Mouse (Mus musculus): ENCODE results near the gene Tmed8.
A peak's percentile ranks its signal among the peaks of the same experiment; 100 is the strongest.
"Not testable (repeated sequence)": the region's sequence is repeated elsewhere in the genome, so short reads cannot be mapped to it uniquely, and the experiment has no call there.

Tmed8 gene

GRCm38 (mm10) chr12:87199973-87200586 is at the start of gene Tmed8:
TSS of gene Tmed8 (minus strand) at chr12:87200454.
- DNase-seq = peak; percentile 84 to 91

GRCm38 (mm10) chr12:87238632-87239031 is 38.4 kb upstream of the Tmed8 start, which contains the start of gene Noxred1:
TSS of gene Noxred1 (minus strand) at chr12:87238732.
- DNase-seq = no peak

DNA sequence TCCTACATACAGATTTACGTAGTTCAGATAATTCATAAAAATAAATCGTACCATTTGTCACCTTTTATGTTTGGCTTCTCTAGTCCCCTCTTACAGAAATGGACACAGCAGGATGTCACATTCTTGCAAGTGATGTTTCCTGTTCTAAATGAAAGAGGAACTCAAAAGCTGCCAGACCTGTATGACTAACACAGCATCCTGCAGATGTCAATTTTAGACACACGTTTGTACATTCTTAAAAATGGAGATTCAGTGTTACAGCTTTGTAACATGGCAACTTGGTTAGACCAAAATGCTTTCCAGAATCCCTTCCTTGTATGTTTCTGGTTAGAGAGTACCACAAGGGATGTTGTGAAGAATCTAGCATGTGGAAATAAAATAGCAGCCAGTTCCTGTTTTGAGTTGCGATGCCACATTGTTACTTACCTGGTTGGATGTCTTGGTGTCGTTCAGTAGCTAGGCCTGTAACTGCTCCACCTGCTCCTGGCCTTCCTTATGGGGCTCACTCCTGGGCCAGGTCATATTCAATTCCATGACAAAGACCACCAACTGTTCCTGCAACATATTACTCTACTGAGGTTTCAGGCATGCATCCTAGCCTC is 36.7 kb upstream of the Tmed8 start:
- no peak for DNase-seq

DNA sequence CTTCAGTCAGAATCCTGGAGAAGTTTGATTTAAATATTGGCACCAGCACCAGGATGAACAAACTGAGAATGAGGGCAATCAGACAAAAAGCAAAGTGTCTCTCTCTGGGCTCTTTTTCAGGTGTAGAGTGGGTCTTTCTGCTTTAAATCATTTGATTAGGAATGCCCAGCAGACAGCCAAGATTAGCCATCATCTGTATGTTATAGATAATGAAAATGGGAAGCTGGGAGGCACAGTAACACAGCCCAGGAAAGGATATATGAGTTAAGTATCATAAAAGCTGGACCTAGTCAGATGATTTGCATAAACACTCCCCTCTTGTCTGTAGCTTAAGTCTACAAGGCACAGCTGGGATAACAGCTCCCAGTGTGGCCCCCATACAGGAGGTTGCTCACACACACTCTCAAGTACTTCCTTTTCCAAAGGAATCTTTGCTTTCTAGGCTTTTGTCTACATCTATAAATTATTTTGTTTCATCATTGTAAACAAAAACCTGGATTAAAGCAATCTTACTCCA is 30.2 kb upstream of the Tmed8 start:
- no peak for DNase-seq

DNA sequence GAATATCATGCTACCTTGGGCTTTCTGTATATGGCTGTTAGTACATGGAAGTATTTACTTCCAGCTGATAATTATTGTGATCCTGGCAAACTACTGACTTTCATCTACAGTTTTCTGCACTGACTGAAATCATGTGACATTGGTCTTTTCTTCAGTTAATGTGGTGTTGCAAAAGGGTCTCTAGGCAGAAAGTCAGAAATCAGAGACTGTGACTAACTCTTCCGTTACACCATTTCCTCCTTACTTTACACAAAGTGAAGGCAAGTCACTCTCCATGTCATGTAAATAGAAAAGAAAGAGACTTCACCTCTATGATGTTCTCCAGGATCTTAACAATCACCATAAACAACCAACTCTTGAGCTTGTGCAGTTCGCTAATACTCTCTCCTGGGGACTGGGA is 29.4 kb upstream of the Tmed8 start:
- DNase-seq = no peak

DNA sequence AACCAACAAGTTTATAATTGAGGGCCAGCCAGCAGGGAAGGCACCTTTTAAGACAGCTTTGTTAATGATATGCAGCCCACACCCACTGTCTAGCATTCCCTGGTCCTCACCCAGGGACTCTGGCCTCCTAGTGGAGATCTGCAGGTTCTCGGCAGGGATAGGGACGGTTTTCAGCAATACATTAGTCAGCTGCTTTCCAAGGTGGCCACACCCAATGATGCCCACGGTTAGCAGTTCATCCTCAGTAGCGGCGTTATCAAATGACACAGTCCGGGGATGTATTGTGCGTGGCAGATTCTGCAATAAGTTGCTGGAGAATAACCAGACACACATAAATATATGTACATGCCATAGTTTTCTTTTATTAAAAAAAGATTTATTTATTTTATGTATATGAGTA is 26.5 kb upstream of the Tmed8 start:
- DNase-seq = no peak

DNA sequence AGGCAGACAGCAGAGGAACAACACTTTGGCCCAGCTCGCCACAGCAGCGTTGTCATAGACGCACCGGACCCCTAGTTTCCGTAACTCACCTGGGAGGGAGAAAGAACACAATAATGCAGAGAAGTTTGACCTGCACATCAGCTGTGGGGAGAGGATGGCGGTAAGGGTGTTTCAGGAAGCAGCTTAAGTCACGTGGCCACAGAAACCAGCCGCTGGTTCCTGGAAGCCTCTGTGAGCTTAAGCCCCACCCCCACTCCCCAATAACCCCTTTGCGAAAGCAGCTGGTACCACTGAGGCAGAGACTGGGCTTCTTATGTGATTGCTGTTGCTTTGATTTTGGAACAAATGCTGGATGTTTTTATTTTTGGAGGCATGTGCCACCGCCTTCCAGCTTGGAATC is 24.7 kb upstream of the Tmed8 start:
- DNase-seq = no peak

DNA sequence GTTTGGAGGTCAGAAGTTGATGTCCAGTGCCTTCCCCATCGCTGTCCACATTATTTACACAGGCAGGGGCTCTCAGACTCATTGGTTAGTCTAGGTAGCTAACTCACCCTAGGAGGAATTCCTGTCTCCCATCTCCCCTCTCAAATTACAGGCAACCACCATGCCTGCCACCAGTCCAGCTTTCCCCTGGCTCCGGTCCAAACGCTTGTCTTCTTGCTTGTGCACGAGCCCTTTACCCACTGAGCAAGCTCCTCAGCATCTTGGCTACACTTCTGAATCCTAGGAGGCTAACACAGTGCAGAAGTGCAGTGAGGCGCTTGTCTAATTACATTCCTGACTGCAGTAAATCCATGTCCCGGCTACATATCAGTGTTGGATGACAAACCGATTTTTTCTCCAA is 19.1 kb upstream of the Tmed8 start:
- peak; percentile 31 to 39 for DNase-seq

DNA sequence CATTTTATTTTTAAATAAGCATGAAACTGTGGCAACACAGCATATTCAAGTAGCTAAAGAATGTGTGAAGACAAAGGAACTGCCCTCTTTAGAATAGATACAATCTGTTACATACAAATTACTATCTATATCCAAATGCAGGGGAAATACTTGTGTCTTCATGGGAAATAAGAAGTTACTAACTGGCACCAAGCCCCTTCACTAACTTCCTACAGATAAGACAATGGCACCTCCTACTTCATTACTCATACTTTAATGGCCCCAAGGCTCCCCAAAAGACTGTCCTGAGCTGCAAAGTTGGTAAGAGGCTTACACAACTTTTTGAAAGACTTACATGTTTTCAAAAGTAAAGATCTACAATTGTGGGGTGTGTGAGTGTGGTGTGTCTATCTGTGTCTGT is 17.3 kb upstream of the Tmed8 start:
- no peak for DNase-seq

- DNase-seq = no peak
These were observed 15.8 kb upstream of the Tmed8 start for GRCm38 (mm10) chr12:87216053-87216452.

GRCm38 (mm10) chr12:87212844-87213606 is 12.8 kb upstream of the Tmed8 start:
- DNase-seq = no peak

DNA sequence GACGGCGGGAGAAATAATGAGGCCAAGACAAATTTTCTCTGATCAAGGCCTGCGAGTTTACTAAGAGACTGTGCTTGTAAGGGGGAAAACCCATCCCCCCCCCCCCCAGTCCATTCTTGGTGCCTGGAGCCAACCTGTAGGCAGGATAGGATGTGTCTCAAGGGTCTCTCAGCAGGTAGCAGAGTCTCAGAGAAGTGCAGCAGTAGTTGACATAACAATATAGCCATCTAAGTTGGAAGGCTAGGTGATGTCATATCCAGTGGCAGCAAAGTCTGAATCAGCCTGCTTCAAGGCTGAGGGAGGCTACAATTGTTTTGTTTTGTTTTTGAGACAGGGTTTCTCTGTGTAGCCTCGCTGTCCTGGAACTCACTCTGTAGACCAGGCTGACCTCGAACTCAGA is 5.5 kb upstream of the Tmed8 start:
- not testable (repeated sequence) for DNase-seq

DNA sequence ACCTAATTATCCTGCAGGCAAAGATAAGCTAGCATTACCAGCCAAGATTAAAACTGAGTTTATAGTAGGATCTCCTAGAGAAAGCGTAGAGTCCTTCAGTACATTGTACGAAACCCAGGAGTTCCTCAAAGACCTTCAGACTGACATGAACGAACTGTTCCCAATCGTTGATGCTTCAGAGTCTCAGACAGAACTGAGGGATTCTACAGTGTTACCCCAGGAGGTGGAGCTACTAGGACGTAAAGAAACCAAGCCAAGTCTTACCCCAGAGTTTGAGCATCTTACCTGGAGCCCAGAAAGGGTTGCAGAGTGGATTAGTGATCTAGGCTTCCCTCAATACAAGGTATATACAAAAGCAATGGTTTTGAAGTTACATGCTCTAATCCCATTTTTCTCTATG is 1.4 kb upstream of the Tmed8 start:
- no peak for DNase-seq

GRCm38 (mm10) chr12:87199206-87199972 is 865 bp downstream of the Tmed8 start, which contains the start of gene Samd15:
TSS of gene Samd15 (plus strand) at chr12:87199723.
- peak in 1 of 2 experiments; percentile 57 for DNase-seq

GRCm38 (mm10) chr12:87198792-87199191 is 1.5 kb downstream of the Tmed8 start:
- DNase-seq = no peak

DNA sequence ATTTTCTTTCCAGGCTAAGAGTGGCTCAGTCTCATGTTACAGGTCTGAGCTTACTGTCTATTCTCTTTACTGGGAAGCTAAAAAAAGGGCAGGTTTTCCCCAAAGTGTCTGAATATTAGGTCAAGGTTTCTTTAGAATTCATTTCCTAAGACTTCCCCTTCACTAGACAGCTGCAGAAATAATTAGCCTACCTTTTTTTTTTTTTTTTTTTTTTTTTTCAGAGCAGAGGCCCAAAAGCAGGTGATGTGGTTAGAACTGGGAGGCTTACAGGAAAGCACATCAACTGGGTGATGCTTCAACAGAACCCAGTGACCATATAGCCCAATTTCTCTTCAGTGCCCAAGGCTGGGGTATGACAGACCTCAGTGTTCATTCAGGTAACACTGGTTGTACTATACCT is 3.9 kb downstream of the Tmed8 start:
- DNase-seq = no peak

DNA sequence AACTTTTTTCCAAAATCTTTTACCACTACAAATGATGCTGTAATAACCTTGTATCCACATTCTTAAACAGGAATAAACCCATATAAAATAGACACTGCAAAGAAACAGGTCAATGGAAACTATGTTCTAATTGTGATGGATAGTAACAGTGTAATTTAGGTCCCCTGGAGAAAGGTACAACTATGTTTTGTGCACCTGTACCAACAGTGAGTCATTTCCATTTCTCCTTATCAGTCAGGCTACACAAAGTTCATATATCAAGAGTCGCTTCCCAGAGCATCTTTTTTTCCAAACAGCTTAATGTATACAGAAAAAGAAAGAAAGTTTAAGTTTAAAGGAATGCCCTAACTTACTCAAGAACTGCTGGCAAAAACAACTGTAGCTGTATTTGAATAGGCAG is 5.2 kb downstream of the Tmed8 start:
- no peak for DNase-seq

DNA sequence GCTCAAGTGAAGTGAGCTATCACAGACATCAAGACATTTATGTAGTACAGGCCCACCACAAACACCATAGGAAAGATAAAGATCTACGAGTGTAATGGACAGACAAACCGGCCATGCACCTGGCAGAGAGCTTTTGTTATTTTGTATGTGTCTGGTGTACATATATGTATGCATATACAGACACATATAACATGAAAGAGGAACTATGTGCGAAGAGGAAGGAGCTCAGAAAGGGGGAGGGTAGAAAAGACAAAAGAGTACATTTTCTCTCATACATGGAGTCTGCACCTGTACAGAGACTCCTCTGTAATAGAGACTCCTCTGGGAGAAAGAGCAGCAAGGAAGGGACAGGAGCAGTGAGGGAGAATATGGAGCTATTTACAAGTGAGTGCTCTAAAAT is 7.2 kb downstream of the Tmed8 start:
- no peak for DNase-seq

DNA sequence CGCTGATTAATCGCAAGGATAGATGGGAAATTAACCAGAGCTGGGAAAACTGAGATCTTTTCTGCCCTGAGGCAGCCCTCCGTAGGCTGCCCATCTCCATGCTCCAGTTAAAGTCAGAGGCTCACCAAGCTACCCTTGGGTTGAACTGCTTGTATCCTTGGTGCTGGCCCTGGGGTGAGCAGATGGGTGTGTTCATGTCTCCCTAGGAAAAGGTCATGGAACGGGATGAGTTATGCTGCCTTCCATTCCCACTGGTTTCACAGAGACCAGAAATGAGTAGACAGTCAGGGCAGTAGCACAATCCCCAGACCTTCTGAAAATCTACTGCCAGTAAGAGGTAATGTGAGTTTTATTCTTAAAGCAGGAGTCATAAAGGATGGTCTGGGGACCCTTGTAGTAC is 22.6 kb downstream of the Tmed8 start:
- DNase-seq = no peak

- DNase-seq = no peak
These were observed 24.9 kb downstream of the Tmed8 start for GRCm38 (mm10) chr12:87175194-87175946.

GRCm38 (mm10) chr12:87160815-87161214 is 39.4 kb downstream of the Tmed8 start:
- DNase-seq = no peak

DNA sequence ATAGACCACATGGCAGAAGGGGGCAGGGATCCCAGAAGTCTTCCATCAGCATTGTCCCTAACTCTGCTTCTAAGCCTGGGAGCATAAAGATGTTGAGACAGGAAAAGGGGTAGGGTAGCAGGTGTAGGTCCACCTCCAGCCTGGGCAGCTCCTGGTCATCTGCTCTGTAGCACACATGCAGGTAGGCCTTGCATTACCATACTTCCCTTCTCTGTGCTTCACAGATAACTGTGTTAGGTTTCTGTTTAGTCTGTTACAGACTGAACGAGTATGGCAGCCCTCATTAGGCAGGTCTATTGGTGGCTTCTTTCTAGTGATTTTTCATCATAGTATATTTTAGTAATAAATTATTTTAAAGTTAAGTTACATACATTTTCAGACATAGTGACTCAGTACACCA is 39.9 kb downstream of the Tmed8 start:
- no peak for DNase-seq

Data from kidney, postnatal 4 days (tissue).